Mouse (Mus musculus): ENCODE results near the gene Oaf. TPM values are rescaled to one million over a fixed set of nuclear protein-coding genes. Genes with fewer than 3 reads are reported as not detected.

Oaf gene
- polyA plus RNA-seq, 1 experiment from 2014 or later, result 29.3 TPM

DNA sequence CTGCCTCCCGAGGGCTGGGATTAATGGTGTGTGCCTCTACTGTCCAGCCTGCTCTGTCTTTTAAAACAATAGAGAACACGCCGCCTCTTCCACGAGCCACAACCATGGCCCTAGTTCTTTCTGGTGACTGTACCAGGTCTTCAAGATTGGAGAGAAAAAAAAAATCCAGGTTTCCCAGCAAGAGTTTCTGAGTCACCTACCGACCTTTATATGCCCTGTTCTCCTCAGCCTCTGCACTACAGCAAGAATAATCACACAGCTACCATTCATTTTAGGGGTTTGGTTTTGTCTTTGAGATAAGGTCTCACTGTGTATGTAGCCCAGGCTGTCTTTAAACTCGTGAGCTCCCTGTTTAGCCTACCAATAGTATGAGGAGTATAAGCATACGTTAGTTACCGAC lies 2.3 kb upstream of the Oaf start:
- Histone ChIP-seq H3K36me3 (peaks cover 2% of the 10 kb centered on the region; the same call in 1 of the 2 replicates), H3K9me3 (replicated peaks) (no peaks in the 10 kb centered on the region), H3K27ac (peak overlapping the region; percentile 94), H3K4me2 (peak overlapping the region; percentile 94), H3K9ac (peak overlapping the region; percentile 52), H3K27me3 (no peaks in the 10 kb centered on the region), H3K4me1 (replicated peaks) (peaks cover 93% of the 10 kb centered on the region), H3K4me3 (replicated peaks) (no peak overlapping the region)
- DNase-seq (no peak), ATAC-seq (ENCODE audit: low read depth) (no peak)
- 33% methylated on average over 8 of the region's 8 CpGs for WGBS (ENCODE audit: insufficient replicate concordance)

DNA sequence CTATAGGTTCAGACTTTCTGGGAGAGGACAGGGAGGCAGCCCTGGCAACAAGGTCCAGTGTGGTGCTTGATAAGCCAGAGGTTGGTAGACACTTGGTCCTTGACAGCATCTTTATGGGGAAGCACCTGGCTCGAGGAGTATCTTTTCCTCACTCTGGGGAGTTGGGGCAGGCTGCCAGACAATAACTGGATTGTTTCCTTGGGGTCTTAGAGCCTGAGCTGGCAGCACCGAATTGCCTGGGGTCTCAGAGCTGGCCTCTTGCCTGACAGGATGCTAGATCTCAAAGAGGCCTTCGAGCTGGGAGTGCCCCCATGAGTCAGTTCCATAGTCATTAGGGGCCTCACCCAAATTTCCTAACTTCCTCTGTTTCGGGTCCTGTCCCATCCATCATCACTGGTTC lies 1.6 kb upstream of the Oaf start:
- peak overlapping the region; percentile 94 for H3K27ac ChIP-seq
- ATAC-seq (ENCODE audit: low read depth), result no peak
- 0 out of 2 replicates have a peak overlapping the region, but pooled peaks have one; percentile 52 for H3K9ac ChIP-seq
- no peaks in the 10 kb centered on the region for H3K27me3 ChIP-seq
- DNase-seq, result no peak
- H3K4me3 ChIP-seq (replicated peaks), result no peak overlapping the region
- H3K4me1 ChIP-seq (replicated peaks), result peaks cover 93% of the 10 kb centered on the region
- H3K36me3 ChIP-seq, result peaks cover 9% of the 10 kb centered on the region; the same call in 1 of the 2 replicates
- H3K4me2 ChIP-seq, result peak overlapping the region; percentile 94
- H3K9me3 ChIP-seq (replicated peaks), result no peaks in the 10 kb centered on the region
- 29% methylated on average over 4 of the region's 4 CpGs for WGBS (ENCODE audit: insufficient replicate concordance)

DNA sequence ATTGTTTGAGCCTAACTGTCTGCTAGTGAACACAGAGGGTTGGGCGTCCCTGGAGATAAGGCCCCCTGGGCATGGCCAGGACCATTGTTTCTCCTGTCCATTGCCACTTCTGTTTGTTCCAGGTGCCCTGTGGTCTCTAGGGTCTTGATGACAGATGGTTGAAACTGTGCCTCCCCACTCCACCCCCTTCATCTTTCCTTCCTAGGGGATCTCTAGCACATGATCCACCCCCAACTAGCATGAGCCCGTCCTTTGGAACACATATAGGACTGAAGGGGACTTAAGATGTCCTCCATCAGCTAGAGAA lies 836 bp upstream of the Oaf start:
- WGBS (ENCODE audit: insufficient replicate concordance), result 21% methylated on average over 2 of the region's 2 CpGs
- no peak for ATAC-seq (ENCODE audit: low read depth)
- Histone ChIP-seq H3K4me2 (peak overlapping the region; percentile 94), H3K27me3 (no peaks in the 10 kb centered on the region), H3K27ac (peak overlapping the region; percentile 94), H3K4me1 (replicated peaks) (peaks cover 93% of the 10 kb centered on the region), H3K4me3 (replicated peaks) (peak overlapping the region; percentile 88), H3K36me3 (peaks cover 15% of the 10 kb centered on the region; the same call in 1 of the 2 replicates), H3K9me3 (replicated peaks) (no peaks in the 10 kb centered on the region), H3K9ac (peak overlapping the region; percentile 92)
- no peak for DNase-seq

DNA sequence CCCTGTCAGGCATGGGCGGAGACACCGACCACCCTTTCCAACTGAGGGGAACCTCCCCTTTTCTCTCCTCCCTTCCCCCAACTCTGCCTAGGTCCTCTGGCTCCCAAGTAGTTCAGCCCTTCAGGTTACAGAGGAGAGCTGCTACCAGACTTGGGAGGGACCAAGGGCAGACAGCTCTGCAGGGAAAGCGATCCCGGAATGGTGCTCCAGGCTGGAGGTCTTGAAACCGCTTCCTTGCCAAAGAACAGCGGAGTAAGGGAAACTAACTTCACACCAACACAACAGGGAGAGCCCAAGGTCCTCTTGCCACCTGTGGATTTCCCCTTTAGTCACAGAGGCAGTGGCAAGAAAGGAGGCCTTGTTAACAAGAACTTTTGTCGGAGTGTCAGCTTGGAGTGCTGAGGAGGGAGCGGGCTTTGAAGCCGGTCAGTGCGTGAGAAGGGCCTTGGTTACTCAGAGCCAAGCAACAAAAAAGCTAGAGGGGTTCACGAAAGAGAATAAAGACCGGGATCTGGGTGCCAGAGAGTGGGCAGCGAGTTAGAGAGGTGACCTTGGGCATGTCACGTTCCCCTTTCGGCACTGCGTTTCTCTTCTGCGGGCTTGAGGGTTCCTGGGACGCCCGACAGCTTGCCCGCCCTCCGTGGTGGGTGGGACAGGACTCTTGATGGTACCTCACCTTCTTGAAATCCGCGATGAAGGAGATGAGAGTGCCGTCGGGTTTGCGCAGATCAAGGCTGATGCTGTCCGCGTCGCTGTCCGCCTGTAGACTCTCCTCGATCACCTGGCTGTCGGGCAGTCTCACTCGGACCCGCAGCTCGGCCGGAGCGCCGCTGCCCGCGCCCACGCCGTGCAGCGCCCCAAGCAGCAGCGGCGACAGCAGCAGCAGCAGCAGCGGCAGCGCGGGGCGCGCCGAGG lies 823 bp downstream of the Oaf start:
- ATAC-seq (ENCODE audit: low read depth) (no peak), DNase-seq (no peak)
- Histone ChIP-seq H3K4me2 (peak overlapping the region; percentile 94), H3K9ac (peak overlapping the region; percentile 92), H3K4me1 (replicated peaks) (peaks cover 94% of the 10 kb centered on the region), H3K4me3 (replicated peaks) (peak overlapping the region; percentile 88), H3K36me3 (peaks cover 20% of the 10 kb centered on the region; the same call in 1 of the 2 replicates), H3K9me3 (replicated peaks) (no peaks in the 10 kb centered on the region), H3K27me3 (no peaks in the 10 kb centered on the region), H3K27ac (peak overlapping the region; percentile 94)
- under 1% methylated on average over 51 of the region's 51 CpGs for WGBS (ENCODE audit: insufficient replicate concordance)

DNA sequence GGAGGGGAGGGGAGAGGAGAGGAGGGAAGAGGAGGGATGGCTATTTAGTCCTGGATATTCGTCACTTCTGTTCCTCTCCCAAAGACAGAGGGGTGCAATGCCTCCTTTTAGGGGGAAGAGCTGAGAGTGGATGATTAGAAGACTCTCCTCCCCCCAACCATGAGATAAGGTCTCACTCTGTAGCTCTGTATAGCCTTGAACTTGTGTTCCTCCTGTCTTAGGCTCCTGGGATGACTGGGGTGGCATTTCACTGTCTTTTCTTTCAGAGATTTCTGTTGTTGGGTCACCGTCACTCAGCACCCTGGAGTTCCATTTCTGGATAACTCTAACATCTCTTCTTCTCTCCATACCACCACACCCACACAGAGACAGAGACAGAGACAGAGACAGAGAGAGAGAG lies 1.5 kb downstream of the Oaf start:
- H3K4me2 ChIP-seq, result peak overlapping the region; percentile 94
- ATAC-seq (ENCODE audit: low read depth) (no peak), DNase-seq (no peak)
- peaks cover 94% of the 10 kb centered on the region for H3K4me1 ChIP-seq (replicated peaks)
- H3K4me3 ChIP-seq (replicated peaks), result peak overlapping the region; percentile 88
- peak overlapping the region; percentile 92 for H3K9ac ChIP-seq
- WGBS (ENCODE audit: insufficient replicate concordance), result 8% methylated on average over 2 of the region's 2 CpGs
- H3K27ac ChIP-seq, result peak overlapping the region; percentile 94
- H3K36me3 ChIP-seq, result peaks cover 24% of the 10 kb centered on the region
- H3K9me3 ChIP-seq (replicated peaks), result no peaks in the 10 kb centered on the region
- H3K27me3 ChIP-seq, result no peaks in the 10 kb centered on the region

DNA sequence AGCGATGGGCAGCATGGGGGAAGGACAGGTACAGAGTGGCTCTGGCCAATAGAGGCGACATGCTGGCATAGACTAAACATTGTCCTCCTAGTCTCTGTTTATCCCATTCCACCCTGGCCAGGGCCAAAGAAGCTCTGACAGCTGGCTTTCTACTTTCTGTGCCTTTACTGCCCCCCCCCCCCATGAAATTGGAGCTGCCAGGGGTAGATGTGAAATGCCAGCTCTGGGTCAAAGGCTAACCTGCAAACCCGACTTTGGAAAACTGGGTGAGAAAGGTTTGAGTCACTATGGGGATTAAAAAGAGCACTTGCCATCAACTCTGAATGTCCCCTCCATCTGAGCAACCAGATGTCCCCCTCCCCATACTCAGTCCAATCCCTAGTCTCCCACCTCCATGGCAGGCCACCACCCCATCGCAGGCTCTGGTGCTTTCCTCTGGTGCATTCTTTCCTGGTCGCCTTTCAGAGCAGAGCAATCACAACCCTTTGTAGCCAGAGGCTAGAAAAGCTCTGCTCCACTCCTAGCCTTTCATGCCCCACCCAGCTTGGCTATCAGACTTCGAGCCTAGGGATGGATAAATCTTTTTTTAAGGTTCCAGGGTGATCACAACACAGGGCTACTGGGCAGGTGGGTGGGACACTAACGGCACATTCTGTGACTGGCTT lies 2.5 kb downstream of the Oaf start:
- no peaks in the 10 kb centered on the region for H3K27me3 ChIP-seq
- peak overlapping the region; percentile 94 for H3K27ac ChIP-seq
- peaks cover 31% of the 10 kb centered on the region for H3K36me3 ChIP-seq
- H3K9ac ChIP-seq, result peak overlapping the region; percentile 92
- H3K4me3 ChIP-seq (replicated peaks), result peak overlapping the region; percentile 88
- peak overlapping the region; percentile 94 for H3K4me2 ChIP-seq
- peaks cover 94% of the 10 kb centered on the region for H3K4me1 ChIP-seq (replicated peaks)
- DNase-seq, result no peak
- WGBS (ENCODE audit: insufficient replicate concordance), result 51% methylated on average over 7 of the region's 7 CpGs
- no peaks in the 10 kb centered on the region for H3K9me3 ChIP-seq (replicated peaks)
- ATAC-seq (ENCODE audit: low read depth), result no peak

DNA sequence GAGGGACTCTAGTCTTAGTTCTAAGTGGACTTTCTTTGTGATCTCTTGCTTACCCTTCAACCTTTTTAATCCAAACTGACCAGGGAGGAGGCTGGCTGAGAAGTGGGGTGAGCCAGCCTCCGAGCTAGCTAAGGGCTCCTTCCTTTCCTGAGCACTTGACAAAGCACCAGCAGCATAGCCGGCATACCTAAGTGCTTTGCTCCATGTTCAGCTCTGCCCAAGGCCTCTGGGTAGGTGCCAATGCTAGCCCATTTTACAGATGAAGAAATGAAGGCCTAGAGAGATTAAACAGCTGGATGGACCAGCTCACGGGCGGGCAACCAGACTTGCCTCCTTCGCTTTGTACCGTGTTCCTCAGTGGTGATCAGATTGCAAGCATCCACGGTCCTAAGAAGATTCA lies 3.1 kb downstream of the Oaf start:
- peak overlapping the region; percentile 88 for H3K4me3 ChIP-seq (replicated peaks)
- no peaks in the 10 kb centered on the region for H3K27me3 ChIP-seq
- no peak overlapping the region for H3K9ac ChIP-seq
- peak overlapping the region; percentile 94 for H3K27ac ChIP-seq
- peak overlapping the region; percentile 94 for H3K4me2 ChIP-seq
- no peak for DNase-seq
- peaks cover 37% of the 10 kb centered on the region for H3K36me3 ChIP-seq
- peaks cover 94% of the 10 kb centered on the region for H3K4me1 ChIP-seq (replicated peaks)
- no peaks in the 10 kb centered on the region for H3K9me3 ChIP-seq (replicated peaks)
- 89% methylated on average over 7 of the region's 7 CpGs for WGBS (ENCODE audit: insufficient replicate concordance)
- ATAC-seq (ENCODE audit: low read depth), result no peak

DNA sequence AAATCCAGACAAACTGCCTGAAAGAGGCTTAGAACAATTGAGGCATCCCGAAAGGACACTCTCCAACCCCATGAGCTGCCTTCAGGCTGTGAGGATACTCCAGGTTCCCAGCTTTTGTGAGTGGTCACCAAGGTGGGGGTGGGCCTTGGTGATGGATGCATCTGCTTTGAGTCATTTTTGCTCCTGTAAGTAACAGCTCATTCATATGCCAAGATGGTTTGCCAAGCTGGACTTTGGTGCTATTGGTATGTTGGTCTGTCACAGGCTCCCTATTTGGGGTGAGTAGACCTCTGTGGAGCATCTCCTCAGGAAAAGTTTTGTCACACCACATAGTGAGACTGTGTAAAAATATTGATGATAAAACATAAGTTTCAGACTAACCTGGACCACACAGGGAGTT lies 3.6 kb downstream of the Oaf start:
- Histone ChIP-seq H3K27ac (peak overlapping the region; percentile 94), H3K36me3 (peaks cover 42% of the 10 kb centered on the region), H3K27me3 (no peaks in the 10 kb centered on the region), H3K9me3 (replicated peaks) (no peaks in the 10 kb centered on the region), H3K4me2 (peak overlapping the region; percentile 94; the same call in 1 of the 2 replicates), H3K9ac (peak overlapping the region; percentile 50), H3K4me1 (replicated peaks) (peaks cover 94% of the 10 kb centered on the region), H3K4me3 (replicated peaks) (peak overlapping the region; percentile 88; the same call in 1 of the 2 replicates)
- no peak for DNase-seq
- WGBS (ENCODE audit: insufficient replicate concordance), result 68% methylated on average over 1 of the region's 1 CpGs
- ATAC-seq (ENCODE audit: low read depth), result no peak

DNA sequence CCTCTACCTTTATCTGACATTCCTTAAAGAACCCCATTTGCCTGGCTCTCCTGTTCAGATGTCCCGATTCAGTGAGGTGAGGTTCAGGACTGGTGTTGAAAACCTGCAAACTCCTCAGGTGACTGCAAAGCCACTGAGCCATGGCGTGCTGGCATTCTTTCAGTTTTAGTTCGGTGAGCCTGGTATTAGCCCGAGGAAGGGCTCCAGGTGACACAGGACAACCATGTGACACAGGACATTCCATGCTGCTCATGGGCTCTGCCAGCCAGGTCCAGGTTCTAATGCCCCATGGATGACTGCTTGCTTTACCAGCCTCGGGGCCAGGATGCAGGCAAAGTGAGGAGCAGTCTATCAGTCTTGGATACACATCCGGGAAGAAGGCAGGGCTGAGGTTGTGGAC lies 4.4 kb downstream of the Oaf start:
- Histone ChIP-seq H3K4me2 (peak overlapping the region; percentile 94), H3K36me3 (peaks cover 50% of the 10 kb centered on the region), H3K27ac (peak overlapping the region; percentile 94), H3K9ac (peak overlapping the region; percentile 50), H3K9me3 (replicated peaks) (no peaks in the 10 kb centered on the region), H3K4me3 (replicated peaks) (peak overlapping the region; percentile 26), H3K27me3 (no peaks in the 10 kb centered on the region), H3K4me1 (replicated peaks) (peaks cover 94% of the 10 kb centered on the region)
- ATAC-seq (ENCODE audit: low read depth) (no peak), DNase-seq (no peak)
- WGBS (ENCODE audit: insufficient replicate concordance), result 75% methylated on average over 6 of the region's 6 CpGs

DNA sequence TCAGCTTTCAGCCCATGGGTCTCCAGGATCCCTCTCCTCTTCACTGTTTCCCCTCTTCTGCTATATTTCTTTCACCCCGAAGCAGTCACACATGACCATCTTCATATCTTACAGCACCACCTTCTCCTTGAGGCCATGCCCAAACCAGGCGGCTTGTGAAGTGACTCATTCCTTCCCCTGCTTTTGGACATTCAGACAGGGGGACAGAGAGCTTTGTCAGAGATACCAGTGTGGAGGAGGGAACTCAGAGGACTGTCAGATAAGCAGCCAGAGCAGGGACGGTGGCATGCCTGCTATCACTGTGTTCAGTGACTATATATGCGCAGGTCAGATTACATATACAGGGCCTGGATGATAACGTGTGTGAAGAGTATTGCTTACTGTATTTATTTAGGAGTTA lies 5.2 kb downstream of the Oaf start:
- WGBS (ENCODE audit: insufficient replicate concordance), result 8% methylated on average over 5 of the region's 5 CpGs
- Histone ChIP-seq H3K36me3 (peaks cover 58% of the 10 kb centered on the region), H3K9ac (peak overlapping the region; percentile 61), H3K9me3 (replicated peaks) (no peaks in the 10 kb centered on the region), H3K27ac (peak overlapping the region; percentile 94), H3K27me3 (no peaks in the 10 kb centered on the region), H3K4me1 (replicated peaks) (peaks cover 95% of the 10 kb centered on the region), H3K4me3 (replicated peaks) (peak overlapping the region; percentile 26), H3K4me2 (peak overlapping the region; percentile 94)
- DNase-seq (peak; percentile 85), ATAC-seq (ENCODE audit: low read depth) (peak; percentile 93)

DNA sequence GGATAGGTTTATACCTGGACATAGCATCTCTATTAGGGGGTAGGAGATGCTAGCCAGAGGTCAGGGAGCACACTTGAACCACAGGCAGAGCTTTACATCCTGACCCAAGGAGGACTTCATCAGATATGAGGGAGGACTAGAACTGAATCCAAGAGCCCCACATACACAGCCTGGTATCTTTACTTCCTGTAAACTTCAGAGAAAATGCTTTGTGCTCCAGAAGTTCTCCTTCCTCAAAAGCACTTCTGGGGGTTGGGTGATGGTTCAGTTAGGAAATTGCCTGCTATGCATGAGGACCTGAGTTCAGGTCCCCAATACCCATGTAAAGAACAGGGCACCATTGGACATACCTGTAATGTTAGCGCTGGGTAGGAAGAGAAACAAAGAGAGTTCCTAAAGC lies 6.2 kb downstream of the Oaf start:
- peak overlapping the region; percentile 94 for H3K27ac ChIP-seq
- H3K4me3 ChIP-seq (replicated peaks), result no peak overlapping the region; the same call in 1 of the 2 replicates
- H3K27me3 ChIP-seq, result no peaks in the 10 kb centered on the region
- WGBS (ENCODE audit: insufficient replicate concordance), result 85% methylated on average over 1 of the region's 1 CpGs
- H3K4me2 ChIP-seq, result peak overlapping the region; percentile 94
- DNase-seq (no peak), ATAC-seq (ENCODE audit: low read depth) (no peak)
- H3K36me3 ChIP-seq, result peaks cover 68% of the 10 kb centered on the region
- no peaks in the 10 kb centered on the region for H3K9me3 ChIP-seq (replicated peaks)
- H3K9ac ChIP-seq, result peak overlapping the region; percentile 61
- peaks cover 98% of the 10 kb centered on the region for H3K4me1 ChIP-seq (replicated peaks)
